Mouse (Mus musculus): ENCODE measurements around the gene Pank3.
"Not testable (repeated sequence)": the region's sequence is repeated elsewhere in the genome, so short reads cannot be mapped to it uniquely, and the experiment has no call there.

The Pank3 gene

DNA sequence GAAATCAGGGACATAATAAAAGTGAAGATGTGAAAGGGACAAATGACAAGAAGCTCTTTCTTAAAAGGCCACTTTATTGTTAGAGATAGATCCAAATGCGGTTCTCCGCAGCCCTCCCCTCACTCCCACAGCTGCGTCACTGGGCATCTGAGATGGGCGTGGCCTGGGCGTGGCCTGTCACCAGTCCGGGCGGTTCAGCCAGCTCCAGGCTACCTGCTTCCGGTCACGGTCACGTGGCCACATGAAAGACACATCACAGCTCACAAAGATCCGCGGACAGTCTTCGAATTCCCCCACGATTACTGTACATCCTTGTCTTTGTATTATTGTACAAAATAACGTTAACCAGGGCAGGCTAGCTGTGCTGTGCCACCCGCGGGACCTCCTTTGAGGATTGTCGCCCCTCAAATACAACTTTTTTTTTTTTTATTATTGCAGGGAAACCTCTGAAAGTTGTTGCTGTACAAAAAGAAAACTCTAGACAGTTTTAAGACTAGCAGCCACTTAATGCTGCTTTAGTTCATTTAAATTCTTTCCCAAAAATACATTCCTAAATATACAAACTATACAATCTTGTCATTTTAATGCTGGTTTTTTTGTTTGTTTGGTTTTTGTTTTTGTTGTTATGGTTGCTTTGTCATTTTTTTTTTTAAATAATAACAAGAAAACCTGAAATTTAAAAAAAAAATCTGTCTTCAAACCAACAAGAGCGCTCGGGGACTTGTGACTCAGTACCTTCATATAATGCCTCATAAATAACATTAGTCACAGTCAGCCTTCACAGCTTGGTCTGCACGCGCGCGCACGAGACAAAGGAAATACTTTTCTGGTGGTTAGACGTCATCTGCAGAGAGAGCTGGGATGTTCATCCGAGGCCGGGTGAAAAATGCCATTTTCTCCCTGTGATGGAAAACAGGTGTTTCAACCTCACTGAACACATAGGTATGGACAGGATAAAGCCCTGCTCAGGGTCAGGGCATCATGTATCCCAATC lies 69.4 kb downstream of the Pank3 start:
- in situ Hi-C loops (cut with MboI, MseI): no loop called here

DNA sequence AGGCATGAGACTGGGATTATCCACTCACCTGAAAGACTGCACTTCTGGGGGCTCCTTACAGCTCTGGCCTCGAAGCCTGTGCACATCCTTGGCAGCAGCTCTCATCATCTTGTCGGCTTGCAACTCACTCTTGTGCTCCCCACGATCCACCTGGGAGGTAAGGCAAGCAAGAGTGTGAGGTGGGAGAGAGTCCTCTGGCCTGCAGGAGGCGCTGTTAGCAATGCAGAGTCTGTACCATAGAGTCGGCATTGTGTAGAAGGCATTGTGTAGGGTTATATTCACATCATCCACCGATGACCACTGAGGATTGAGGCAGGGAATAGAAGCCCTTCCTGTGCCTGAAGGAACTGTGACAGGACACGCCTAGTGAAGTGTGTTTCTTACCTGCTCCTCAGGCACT lies 71.0 kb downstream of the Pank3 start:
- in situ Hi-C loops (cut with MboI, MseI): no loop called here

GRCm38 (mm10) chr11:35840806-35841205 lies 71.5 kb downstream of the Pank3 start:
- in situ Hi-C loops (cut with MboI, MseI): not testable (repeated sequence)
